Mouse (Mus musculus) olfactory bulb, adult 2 months (tissue): ENCODE measurements around the gene Gm7233.
"Not testable (repeated sequence)": the region's sequence is repeated elsewhere in the genome, so short reads cannot be mapped to it uniquely, and the experiment has no call there.

Experiments
- CTCF ChIP-seq: fragments of 200-500 bp; IDR thresholded peaks from 2 replicates; pipeline ENCODE4 v1.5.1; 2012; ENCODE audit warnings: low read depth, mild to moderate bottlenecking, low read length, moderate library complexity; ENCODE audit not compliant: insufficient read depth
- POLR2A ChIP-seq: fragments of 200-500 bp; IDR thresholded peaks from 2 replicates; pipeline ENCODE4 v1.6.1; 2012; ENCODE audit warnings: mild to moderate bottlenecking, low read depth, low read length, moderate library complexity; ENCODE audit not compliant: insufficient read depth

- TF ChIP-seq CTCF, POLR2A: not testable (repeated sequence)
Observed at GRCm38 (mm10) chr14:43168573-43169170, 11.0 kb upstream of the Gm7233 start.
